Mouse (Mus musculus) hindbrain, postnatal 0 days (tissue): ENCODE measurements at regions not wholly inside any gene's neighbourhood (a gene's known extent, or its start where the extent isn't known, plus 50 kb on each side); places are given as distances from the start of the nearest gene placed in this dataset.

Experiments used
- ATAC-seq: fragments of 200-750 bp; cut with Nextera tagmentation; 2 replicates; pipeline ENCODE4 v1.8.0; 2017; ENCODE audit warnings: mild to moderate bottlenecking, moderate TSS enrichment, moderate library complexity
- DNase-seq: peaks from one replicate; pipeline ENCODE4 v3.0.0-alpha.2; 2015; ENCODE audit warnings: low spot score
- H3K27ac ChIP-seq: fragments of 300-500 bp; sonication (generic); 2 replicates; pipeline ENCODE4 v1.5.1; 2014; ENCODE audit warnings: mild to moderate bottlenecking
- H3K27me3 ChIP-seq: fragments of 300-500 bp; sonication (generic); 2 replicates; pipeline ENCODE4 v1.6.1; 2014; ENCODE audit warnings: low read length, mixed read lengths; ENCODE audit not compliant: insufficient read depth
- H3K36me3 ChIP-seq: fragments of 300-500 bp; sonication (generic); 2 replicates; pipeline ENCODE4 v1.6.1; 2014; ENCODE audit warnings: low read length, mixed read lengths; ENCODE audit not compliant: insufficient read depth
- H3K4me1 ChIP-seq: fragments of 300-500 bp; sonication (generic); 2 replicates; pipeline ENCODE4 v1.6.1; 2014; ENCODE audit warnings: antibody characterized with exemption, low read length, mixed read lengths; ENCODE audit not compliant: insufficient read depth
- H3K4me2 ChIP-seq: fragments of 300-500 bp; sonication (generic); 2 replicates; pipeline ENCODE4 v1.6.1; 2014; ENCODE audit warnings: low read depth, mild to moderate bottlenecking, low read length, moderate library complexity, mixed read lengths
- H3K4me3 ChIP-seq: fragments of 300-500 bp; sonication (generic); 2 replicates; pipeline ENCODE4 v1.5.1; 2014; ENCODE audit warnings: low read length
- H3K9ac ChIP-seq: fragments of 300-500 bp; sonication (generic); replicated peaks from 2 replicates; pipeline ENCODE4 v1.6.1; 2014; ENCODE audit warnings: mild to moderate bottlenecking, low read length, moderate library complexity, mixed read lengths
- H3K9me3 ChIP-seq: fragments of 300-500 bp; sonication (generic); 2 replicates; pipeline ENCODE4 v1.6.1; 2016; ENCODE audit warnings: low read length, mixed read lengths
- CTCF ChIP-seq: IDR thresholded peaks from 2 replicates; pipeline ENCODE4 v1.5.1; 2016; ENCODE audit warnings: antibody characterized with exemption, control low read depth, low read depth
- WGBS: fragments of 180-500 bp; shearing (Covaris S2); extraction: QIAGEN DNeasy Blood & Tissue Kit; methylation state at CpG from one replicate; pipeline ENCODE4 v1.1.7; 2014; 5-methylcytosine and 5-hydroxymethylcytosine counted together

DNA sequence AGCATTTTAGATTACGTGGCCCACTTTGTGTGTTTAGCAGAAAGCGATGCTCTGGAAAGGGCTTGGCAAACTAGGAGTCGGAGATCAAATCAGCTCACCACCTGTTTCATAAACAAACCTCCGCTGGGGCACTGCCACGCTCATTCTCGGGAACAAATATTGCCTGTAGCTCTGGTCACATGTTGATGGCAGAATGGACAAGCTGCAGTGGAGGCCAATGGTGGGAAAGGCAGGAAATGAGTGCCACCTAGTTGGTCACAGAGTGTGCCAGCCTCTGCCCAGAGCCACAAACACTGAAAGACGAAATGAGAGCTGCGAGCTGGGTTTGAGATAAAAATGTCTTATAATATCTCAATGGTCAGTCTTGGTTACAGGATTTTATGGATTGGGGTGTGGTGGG, 259.2 kb upstream of the Csf3r start:
- Histone ChIP-seq H3K9ac (no peak overlapping the region), H3K9me3 (no peaks in the 10 kb centered on the region), H3K4me1 (no peaks in the 10 kb centered on the region), H3K4me3 (no peak overlapping the region), H3K27me3 (no peaks in the 10 kb centered on the region), H3K27ac (no peak overlapping the region), H3K36me3 (no peaks in the 10 kb centered on the region), H3K4me2 (no peak overlapping the region)
- DNase-seq (peak; percentile 42), ATAC-seq (no peak)
- TF ChIP-seq CTCF: no peak
- 68% methylated on average over 8 of the region's 8 CpGs for WGBS

DNA sequence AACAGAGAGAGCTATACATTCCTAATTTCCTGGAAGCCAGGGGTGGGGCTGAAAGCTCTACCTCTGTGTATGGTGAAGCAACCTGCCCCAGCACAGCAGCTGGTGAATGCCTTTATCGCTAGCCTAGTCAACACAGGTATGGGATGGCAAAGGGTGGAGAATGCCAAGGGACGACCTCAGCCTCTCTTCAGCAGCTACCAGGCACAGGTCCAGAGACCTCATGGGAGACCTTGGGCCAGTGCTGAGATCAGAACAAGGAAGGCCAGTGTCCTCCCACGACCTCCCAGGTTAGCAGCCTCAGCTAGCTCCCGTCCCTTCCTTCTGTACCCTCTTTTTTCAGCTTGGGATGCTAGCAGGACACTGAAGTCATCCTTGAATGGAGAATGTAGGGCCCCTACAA, 247.2 kb upstream of the Csf3r start:
- Histone ChIP-seq H3K4me3 (no peak overlapping the region), H3K36me3 (no peaks in the 10 kb centered on the region), H3K27ac (no peak overlapping the region), H3K9me3 (no peaks in the 10 kb centered on the region), H3K27me3 (no peaks in the 10 kb centered on the region), H3K4me1 (no peaks in the 10 kb centered on the region), H3K4me2 (no peak overlapping the region), H3K9ac (no peak overlapping the region)
- TF ChIP-seq CTCF: no peak
- DNase-seq: no peak
- 89% methylated on average over 4 of the region's 4 CpGs for WGBS
- ATAC-seq: no peak

DNA sequence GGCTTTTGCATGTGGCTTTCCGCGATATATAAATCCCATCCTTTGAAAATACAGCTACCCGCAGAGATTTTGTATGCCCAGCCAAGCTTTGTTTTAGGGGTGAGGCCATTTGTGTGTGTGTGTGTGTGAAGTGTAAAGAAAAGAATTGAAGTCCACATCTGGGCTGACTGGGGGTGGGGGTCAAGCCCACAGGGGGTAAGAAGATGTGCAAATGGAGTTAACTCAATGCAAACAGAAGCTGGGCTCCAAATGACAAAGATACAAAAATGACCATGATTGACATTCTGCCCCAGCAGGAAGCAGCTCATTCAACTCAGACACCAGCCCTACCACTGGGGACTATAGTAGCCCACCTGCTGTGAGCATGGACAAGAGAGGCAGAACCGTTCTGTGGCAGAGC, 244.2 kb upstream of the Csf3r start:
- no peaks in the 10 kb centered on the region for H3K4me1 ChIP-seq
- no peaks in the 10 kb centered on the region for H3K9me3 ChIP-seq
- no peak overlapping the region for H3K9ac ChIP-seq
- no peaks in the 10 kb centered on the region for H3K36me3 ChIP-seq
- H3K4me3 ChIP-seq: no peak overlapping the region
- WGBS: 17% methylated on average over 4 of the region's 4 CpGs
- TF ChIP-seq CTCF: no peak
- DNase-seq (no peak), ATAC-seq (no peak)
- H3K27me3 ChIP-seq: no peaks in the 10 kb centered on the region
- no peak overlapping the region for H3K4me2 ChIP-seq
- H3K27ac ChIP-seq: no peak overlapping the region

DNA sequence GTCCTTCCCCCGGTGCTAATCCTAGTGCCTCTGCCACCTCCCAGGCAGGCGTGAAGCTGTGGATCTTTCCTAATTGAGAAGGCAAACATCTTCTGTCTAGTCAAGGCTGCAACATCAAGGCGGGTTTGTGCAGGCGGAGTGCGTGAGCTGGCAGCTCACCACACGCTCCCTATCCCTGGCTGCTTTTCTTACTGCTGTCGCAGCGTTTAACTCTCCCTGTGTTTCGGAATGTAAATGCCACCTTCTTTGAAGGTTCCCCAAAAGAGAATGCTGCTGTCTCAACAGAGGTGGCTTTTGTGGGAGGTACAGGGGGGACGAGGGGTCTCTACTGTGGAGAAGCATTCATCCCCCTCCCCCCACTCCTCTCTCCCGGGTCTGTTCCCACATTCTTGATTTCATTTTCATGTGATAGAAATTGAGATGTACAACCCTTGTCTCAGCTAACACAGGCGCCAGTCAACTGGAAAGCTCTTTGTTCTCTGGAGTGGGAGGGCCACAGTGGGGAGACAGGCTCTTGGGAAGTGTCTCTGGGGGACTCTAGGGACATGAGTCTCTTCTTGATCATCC, 243.3 kb upstream of the Csf3r start:
- Histone ChIP-seq H3K27me3 (no peaks in the 10 kb centered on the region), H3K9ac (0 out of 2 replicates have a peak overlapping the region, but pooled peaks have one; percentile 19), H3K9me3 (no peaks in the 10 kb centered on the region), H3K4me2 (0 out of 2 replicates have a peak overlapping the region, but pooled peaks have one; percentile 19), H3K27ac (peak overlapping the region; percentile 32), H3K36me3 (no peaks in the 10 kb centered on the region), H3K4me1 (no peaks in the 10 kb centered on the region), H3K4me3 (no peak overlapping the region)
- TF ChIP-seq CTCF: no peak
- DNase-seq (peak; percentile 68), ATAC-seq (peak; percentile 62)
- WGBS: 4% methylated on average over 12 of the region's 12 CpGs

GRCm38 (mm10) chr4:125782346-125782745, 242.0 kb upstream of the Csf3r start:
- WGBS: 75% methylated on average over 3 of the region's 3 CpGs
- Histone ChIP-seq H3K4me2 (no peak overlapping the region), H3K27me3 (no peaks in the 10 kb centered on the region), H3K4me3 (no peak overlapping the region), H3K9ac (no peak overlapping the region), H3K36me3 (no peaks in the 10 kb centered on the region), H3K27ac (no peak overlapping the region), H3K9me3 (no peaks in the 10 kb centered on the region), H3K4me1 (no peaks in the 10 kb centered on the region)
- no peak for TF ChIP-seq CTCF
- ATAC-seq: no peak
- DNase-seq: no peak

DNA sequence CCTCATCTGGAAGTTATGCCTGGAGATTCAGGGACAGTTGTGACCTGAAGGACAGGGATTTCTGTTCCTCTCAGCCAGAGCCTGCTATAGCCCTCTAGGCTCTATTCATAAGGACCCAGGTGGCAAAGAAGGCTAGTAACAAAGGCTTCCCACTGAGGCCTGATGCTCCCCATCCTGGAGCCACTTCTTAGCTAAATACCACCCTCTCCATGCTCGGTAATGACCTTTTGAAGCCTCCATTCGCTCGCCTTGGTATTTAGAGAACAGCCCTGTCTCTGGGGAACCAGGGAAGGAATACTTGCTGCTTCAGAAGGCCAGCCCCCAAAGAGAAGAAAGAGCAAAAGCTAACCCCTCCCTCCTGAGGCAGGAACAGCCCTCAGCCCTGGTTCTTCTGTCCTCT, 238.3 kb upstream of the Csf3r start:
- TF ChIP-seq CTCF: no peak
- DNase-seq (no peak), ATAC-seq (no peak)
- H3K4me2 ChIP-seq: no peak overlapping the region
- no peaks in the 10 kb centered on the region for H3K9me3 ChIP-seq
- 12% methylated on average over 3 of the region's 3 CpGs for WGBS
- H3K27ac ChIP-seq: no peak overlapping the region
- H3K4me1 ChIP-seq: no peaks in the 10 kb centered on the region
- H3K9ac ChIP-seq: no peak overlapping the region
- no peaks in the 10 kb centered on the region for H3K27me3 ChIP-seq
- H3K36me3 ChIP-seq: no peaks in the 10 kb centered on the region
- no peak overlapping the region for H3K4me3 ChIP-seq

DNA sequence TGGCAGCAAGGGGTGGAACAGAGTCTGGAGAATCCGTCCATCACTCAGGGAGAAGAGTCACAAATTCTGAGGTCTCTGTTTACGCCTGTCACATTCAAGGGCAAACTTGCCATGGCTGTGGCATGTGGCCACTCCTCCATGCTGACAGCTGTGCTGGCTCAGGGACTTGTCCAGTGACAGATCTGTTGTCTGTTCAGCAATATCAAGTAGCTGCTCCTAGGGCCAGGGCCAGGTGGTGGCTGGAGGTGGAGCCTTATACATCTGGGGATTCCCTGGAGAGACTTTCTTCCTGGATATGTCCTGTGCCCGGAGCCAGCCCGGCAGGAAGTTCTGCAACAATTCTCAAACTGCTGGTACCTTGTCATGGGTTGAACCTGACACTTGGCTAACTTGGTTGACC, 229.7 kb upstream of the Csf3r start:
- H3K4me1 ChIP-seq: no peaks in the 10 kb centered on the region
- ATAC-seq (no peak), DNase-seq (no peak)
- no peak for TF ChIP-seq CTCF
- no peak overlapping the region for H3K4me2 ChIP-seq
- no peak overlapping the region for H3K27ac ChIP-seq
- H3K9me3 ChIP-seq: no peaks in the 10 kb centered on the region
- no peak overlapping the region for H3K4me3 ChIP-seq
- H3K36me3 ChIP-seq: no peaks in the 10 kb centered on the region
- H3K27me3 ChIP-seq: no peaks in the 10 kb centered on the region
- no peak overlapping the region for H3K9ac ChIP-seq
- WGBS: 80% methylated on average over 4 of the region's 4 CpGs
